Mouse (Mus musculus) midbrain, embryonic 15.5 days (tissue): ENCODE data around the gene Rin2. TPM values are rescaled to one million over a fixed set of nuclear protein-coding genes. Genes with fewer than 3 reads are reported as not detected.
"Not testable (repeated sequence)": the region's sequence is repeated elsewhere in the genome, so short reads cannot be mapped to it uniquely, and the experiment has no call there.

ENCODE experiments used
- ATAC-seq: fragments of 200-750 bp; cut with Nextera tagmentation; replicated peaks from 2 replicates; pipeline ENCODE4 v1.8.0; 2017; ENCODE audit warnings: moderate TSS enrichment
- H3K27ac ChIP-seq: fragments of 300-500 bp; sonication (generic); 2 replicates; pipeline ENCODE4 v1.5.1; 2015; ENCODE audit warnings: mild to moderate bottlenecking, inconsistent platforms
- H3K27me3 ChIP-seq: fragments of 300-500 bp; sonication (generic); replicated peaks from 2 replicates; pipeline ENCODE4 v1.6.1; 2015; ENCODE audit warnings: inconsistent platforms
- H3K36me3 ChIP-seq: fragments of 300-500 bp; sonication (generic); replicated peaks from 2 replicates; pipeline ENCODE4 v1.6.1; 2015; ENCODE audit warnings: inconsistent platforms
- H3K4me1 ChIP-seq: fragments of 300-500 bp; sonication (generic); 2 replicates; pipeline ENCODE4 v1.6.1; 2015; ENCODE audit warnings: inconsistent platforms
- H3K4me2 ChIP-seq: fragments of 300-500 bp; sonication (generic); 2 replicates; pipeline ENCODE4 v1.6.1; 2015; ENCODE audit warnings: inconsistent platforms, mild to moderate bottlenecking, moderate library complexity
- H3K4me3 ChIP-seq: fragments of 300-500 bp; sonication (generic); 2 replicates; pipeline ENCODE4 v1.5.1; 2015; ENCODE audit warnings: mild to moderate bottlenecking, inconsistent platforms
- H3K9ac ChIP-seq: fragments of 300-500 bp; sonication (generic); 2 replicates; pipeline ENCODE4 v1.6.1; 2015; ENCODE audit warnings: mild to moderate bottlenecking, inconsistent platforms
- H3K9me3 ChIP-seq: fragments of 300-500 bp; sonication (generic); 2 replicates; pipeline ENCODE4 v1.6.1; 2016; ENCODE audit warnings: inconsistent platforms
- WGBS: fragments of 180-500 bp; shearing (Covaris S2); methylation state at CpG from one replicate; pipeline ENCODE4 v1.1.7; 2015; ENCODE audit warnings: mixed read lengths; 5-methylcytosine and 5-hydroxymethylcytosine counted together
- microRNA-seq: library from miRNA; unstranded; fragments of <30 nt; microRNA quantifications from one replicate; pipeline ENCODE4, GENCODE M21; 2016
- polyA plus RNA-seq: library from polyadenylated mRNA; unstranded; fragments of >200 nt; fragmentation: Nextera tagmentation; extraction: Ambion mirVana; gene quantifications from 2 replicates; pipeline ENCODE4 v1.2.1, GENCODE M21; 2015

Gene Rin2
- polyA plus RNA-seq, 1 experiment from 2014 or later: 19.3 TPM

DNA sequence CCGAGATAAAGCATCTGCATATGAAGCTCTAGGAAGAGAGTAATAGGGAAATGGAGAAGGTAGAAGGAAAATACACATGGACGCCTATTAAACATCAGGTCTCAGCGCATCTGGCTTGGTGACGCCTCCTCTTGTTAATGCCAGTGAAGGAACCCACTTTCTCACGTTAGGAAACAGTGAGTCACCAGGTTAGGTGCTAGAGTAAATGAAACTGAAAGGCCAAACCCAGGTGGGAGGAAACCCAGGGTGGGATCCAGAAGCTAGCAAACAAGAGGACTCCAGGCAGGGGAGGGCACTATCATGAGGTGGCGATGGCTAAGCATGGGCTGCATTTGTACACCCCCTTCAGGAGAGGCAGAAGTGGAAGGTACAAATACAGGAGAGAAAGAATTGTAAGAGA lies 230.1 kb downstream of the Rin2 start:
- H3K9ac ChIP-seq: no peak overlapping the region
- H3K4me2 ChIP-seq: no peak overlapping the region
- H3K4me3 ChIP-seq: no peak overlapping the region
- peaks cover 4% of the 10 kb centered on the region; the same call in 1 of the 2 replicates for H3K36me3 ChIP-seq
- H3K27ac ChIP-seq: no peak overlapping the region
- peaks cover 17% of the 10 kb centered on the region for H3K4me1 ChIP-seq
- 87% methylated on average over 6 of the region's 6 CpGs for WGBS
- H3K9me3 ChIP-seq: no peaks in the 10 kb centered on the region
- no peaks in the 10 kb centered on the region for H3K27me3 ChIP-seq
- no peak for ATAC-seq

DNA sequence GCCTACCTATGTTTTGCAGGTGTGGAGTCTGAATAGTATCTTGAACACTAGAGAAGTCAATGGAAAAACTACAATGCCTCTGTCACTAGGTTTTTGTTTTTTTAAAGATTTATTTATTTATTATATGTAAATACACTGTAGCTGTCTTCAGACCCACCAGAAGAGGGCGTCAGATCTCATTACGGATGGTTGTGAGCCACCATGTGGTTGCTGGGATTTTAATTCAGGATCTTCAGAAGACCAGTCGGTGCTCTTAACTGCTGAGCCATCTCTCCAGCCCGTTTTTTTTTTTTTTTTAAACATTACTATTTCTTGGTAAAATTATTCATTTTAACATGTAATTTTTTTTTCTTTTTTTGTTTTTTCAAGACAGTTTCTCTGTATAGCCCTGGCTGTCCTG lies 230.9 kb downstream of the Rin2 start:
- not testable (repeated sequence) for H3K9me3 ChIP-seq, H3K4me2 ChIP-seq, H3K27ac ChIP-seq, H3K4me3 ChIP-seq, ATAC-seq, H3K36me3 ChIP-seq, H3K27me3 ChIP-seq, H3K9ac ChIP-seq
- H3K4me1 ChIP-seq: peaks cover 17% of the 10 kb centered on the region
- WGBS: 41% methylated on average over 4 of the region's 4 CpGs

DNA sequence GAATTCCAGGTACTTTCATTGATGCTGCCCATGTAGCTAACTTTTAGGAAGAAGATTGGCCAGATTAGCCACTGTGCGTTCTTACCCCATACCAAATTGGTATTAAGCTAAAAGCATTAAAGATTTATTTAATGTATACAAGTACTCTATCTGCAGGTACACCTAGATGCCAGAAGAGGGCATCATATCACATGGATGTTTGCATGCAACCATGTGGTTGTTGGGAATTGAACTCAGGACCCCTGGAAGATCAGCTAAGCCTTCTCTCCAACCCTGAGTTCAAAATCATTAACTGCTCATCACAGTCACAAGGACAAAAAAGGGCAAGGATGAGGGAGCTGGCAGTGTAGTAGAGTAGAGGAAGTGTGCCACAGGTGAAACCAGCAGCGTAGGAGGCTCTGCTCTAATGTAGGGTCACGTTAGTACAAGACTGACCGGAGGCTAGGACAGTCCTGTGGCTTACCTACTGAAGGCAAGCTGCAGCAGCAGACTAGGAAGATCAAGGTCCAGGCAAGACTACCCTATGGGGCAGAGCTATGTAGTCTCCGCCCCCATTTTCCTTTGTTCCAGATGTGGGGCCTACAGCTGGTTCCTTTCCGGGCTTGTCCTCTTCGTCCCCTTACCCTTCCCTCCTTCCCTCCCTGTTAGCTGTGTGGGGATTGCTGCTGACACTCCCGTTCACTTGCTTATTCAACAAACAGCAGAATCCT lies 246.1 kb downstream of the Rin2 start:
- Histone ChIP-seq H3K36me3 (peaks cover 51% of the 10 kb centered on the region), H3K4me3 (no peak overlapping the region), H3K27me3 (no peaks in the 10 kb centered on the region), H3K4me1 (no peaks in the 10 kb centered on the region), H3K9ac (no peak overlapping the region), H3K4me2 (no peak overlapping the region), H3K9me3 (no peaks in the 10 kb centered on the region), H3K27ac (no peak overlapping the region)
- no peak for ATAC-seq
- 90% methylated on average over 8 of the region's 8 CpGs for WGBS

DNA sequence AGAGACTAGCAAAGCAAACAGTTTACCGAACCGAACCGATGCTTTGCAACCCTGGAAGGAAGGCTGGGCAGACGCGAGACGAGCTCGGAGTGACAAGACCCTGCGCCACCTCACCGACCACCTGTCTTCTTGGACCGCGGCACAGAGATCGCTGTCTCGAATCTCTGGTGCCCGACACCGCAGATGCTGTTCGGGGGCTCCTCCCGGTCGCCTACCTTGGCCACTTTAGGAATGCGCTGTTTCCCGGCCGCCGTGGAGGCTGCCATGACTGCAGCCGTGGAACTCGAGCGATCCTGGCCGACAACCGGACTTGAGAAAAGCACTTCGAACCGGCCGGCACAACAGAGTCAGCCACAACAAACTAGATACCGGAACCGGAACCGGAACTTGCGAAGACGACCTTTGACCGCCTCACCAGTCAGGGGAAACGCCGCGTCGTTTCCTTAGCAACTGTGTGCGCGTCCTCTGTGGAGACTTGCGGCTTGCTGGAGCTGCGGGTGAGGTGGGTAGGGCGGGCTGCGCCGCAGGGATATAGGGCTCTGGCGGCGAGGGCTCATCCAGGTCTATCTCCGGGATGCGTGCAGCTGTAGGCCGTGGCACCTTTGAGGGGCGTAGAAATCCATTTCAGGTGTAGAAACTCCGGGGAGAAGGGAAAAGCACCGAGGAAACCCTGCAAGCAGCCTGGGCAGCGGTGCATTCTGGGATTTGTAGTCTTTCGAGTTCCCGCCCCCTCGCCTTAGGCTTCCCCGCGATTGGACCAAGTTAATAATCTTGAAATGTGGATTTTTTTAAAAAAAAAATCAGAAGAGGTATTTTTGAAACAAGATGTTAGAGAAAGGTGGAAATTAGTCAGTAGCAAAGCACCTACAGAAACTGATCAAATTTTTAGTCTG lies 259.6 kb downstream of the Rin2 start, which contains the start of the genes Cfap61 and Crnkl1:
Gene Cfap61, plus strand, starts transcription at position 446 of the 893 bp plus-strand sequence.
Gene Crnkl1, minus strand, starts transcription at position 676 of the 893 bp plus-strand sequence.
- H3K4me1 ChIP-seq: peaks cover 10% of the 10 kb centered on the region
- peak within 1 kb of the TSS; percentile 72 for H3K4me3 ChIP-seq
- no peaks in the 10 kb centered on the region for H3K27me3 ChIP-seq
- under 1% methylated on average over 61 of the region's 61 CpGs for WGBS
- peak within 1 kb of the TSS; percentile 41 for H3K9ac ChIP-seq
- peak; percentile 99 for ATAC-seq
- peak within 1 kb of the TSS; percentile 90 for H3K4me2 ChIP-seq
- H3K36me3 ChIP-seq: peaks cover 24% of the 10 kb centered on the region
- H3K27ac ChIP-seq: no peak within 1 kb of the TSS; the same call in 1 of the 2 replicates
- no peaks in the 10 kb centered on the region for H3K9me3 ChIP-seq

DNA sequence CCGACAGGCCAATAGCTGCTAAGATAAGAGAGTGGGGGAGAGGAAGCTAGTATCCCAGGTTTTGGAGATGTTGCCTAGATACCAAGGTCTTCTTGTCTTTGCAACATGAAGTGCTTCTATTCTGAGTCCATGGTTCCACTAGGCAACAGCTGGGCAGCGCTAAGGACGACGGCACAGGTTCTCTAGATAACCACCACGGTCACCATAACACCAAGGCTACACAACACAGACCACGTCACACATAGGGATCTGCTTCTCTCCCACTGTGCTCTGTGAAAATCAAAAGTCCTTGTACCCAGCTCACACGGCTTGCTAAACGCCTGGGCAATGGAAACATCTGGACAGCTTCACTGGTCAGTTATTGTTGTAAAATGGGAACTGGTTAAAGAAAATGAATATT lies 262.0 kb downstream of the Rin2 start:
- no peaks in the 10 kb centered on the region for H3K9me3 ChIP-seq
- H3K4me2 ChIP-seq: no peak overlapping the region
- no peaks in the 10 kb centered on the region for H3K27me3 ChIP-seq
- H3K9ac ChIP-seq: no peak overlapping the region
- peaks cover 10% of the 10 kb centered on the region for H3K4me1 ChIP-seq
- 88% methylated on average over 8 of the region's 8 CpGs for WGBS
- peaks cover 3% of the 10 kb centered on the region; the same call in 1 of the 2 replicates for H3K36me3 ChIP-seq
- no peak overlapping the region for H3K4me3 ChIP-seq
- ATAC-seq: no peak
- no peak overlapping the region for H3K27ac ChIP-seq

Small RNAs within 50 kb of the gene (microRNA-seq; reads per million reads assigned to microRNA genes)
- not detected for gene Gm25026

Other genes starting within 250 kb of the Rin2 start
- 116 and 120 TPM in 2 replicates for gene Naa20, start 226.9 kb downstream of the Rin2 start, polyA plus RNA-seq